Mouse (Mus musculus): ENCODE results near the gene Tril.

Tril gene

GRCm38 (mm10) chr6:53806591-53807023, 14.0 kb downstream of the Tril start:
- in situ Hi-C loops (cut with MboI, MseI), result no loop called here

- in situ Hi-C loops (cut with MboI, MseI), result no loop called here
These were observed 14.6 kb downstream of the Tril start for GRCm38 (mm10) chr6:53806021-53806420.

- in situ Hi-C loops (cut with MboI, MseI), result no loop called here
These were observed 16.5 kb downstream of the Tril start for GRCm38 (mm10) chr6:53804145-53804544.

DNA sequence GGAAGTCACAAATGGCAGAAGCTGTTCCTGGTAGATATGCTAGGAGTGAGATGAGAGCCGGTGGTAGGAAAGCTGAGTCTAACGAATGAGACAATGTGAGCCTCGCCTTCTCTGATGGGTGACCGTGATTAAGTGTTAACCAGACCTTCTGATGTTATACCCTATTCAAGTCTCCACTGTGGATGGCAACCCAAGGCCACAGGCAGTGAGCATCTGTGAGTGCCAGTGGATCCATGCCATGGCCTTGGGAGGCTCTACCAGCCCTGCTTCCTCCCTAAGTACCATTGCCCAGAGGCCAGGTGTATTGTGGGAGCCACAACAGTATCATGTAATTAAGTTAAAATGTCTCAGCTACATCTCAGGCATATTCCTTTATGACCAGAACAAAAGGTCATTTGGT, 17.1 kb downstream of the Tril start:
- in situ Hi-C loops (cut with MboI, MseI), result no loop called here

GRCm38 (mm10) chr6:53801893-53802286, 18.7 kb downstream of the Tril start:
- in situ Hi-C loops (cut with MboI, MseI), result no loop called here

DNA sequence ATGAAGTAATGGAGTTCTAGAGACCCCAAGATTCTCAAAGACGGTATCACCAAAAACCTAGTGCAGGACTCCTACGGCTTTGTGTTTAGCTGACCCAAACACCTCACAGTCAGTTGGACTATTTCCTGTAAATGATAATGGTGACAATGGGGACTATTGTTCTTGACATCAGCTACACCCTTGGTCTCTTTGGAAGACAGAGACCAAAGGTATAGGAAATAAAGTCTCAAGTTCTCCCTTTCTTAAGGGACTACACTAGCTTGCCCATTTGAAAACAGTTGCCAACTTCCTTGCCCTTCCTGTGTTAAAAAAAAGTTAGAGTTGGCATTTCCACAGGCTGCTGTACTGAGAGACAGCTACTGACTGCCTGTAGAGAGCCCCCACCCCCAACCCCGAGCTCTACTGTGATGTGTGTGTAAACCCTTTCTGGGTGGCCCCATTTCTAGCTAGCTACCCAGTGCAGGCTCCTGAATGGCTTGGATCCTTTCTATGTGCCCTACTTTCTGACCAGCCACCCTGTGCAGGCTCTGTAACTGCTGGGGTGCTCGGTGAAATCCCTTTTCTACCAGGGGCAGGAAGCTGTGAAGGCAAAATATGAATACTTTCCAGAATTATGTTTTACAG, 19.2 kb downstream of the Tril start:
- in situ Hi-C loops (cut with MboI, MseI), result no loop called here

DNA sequence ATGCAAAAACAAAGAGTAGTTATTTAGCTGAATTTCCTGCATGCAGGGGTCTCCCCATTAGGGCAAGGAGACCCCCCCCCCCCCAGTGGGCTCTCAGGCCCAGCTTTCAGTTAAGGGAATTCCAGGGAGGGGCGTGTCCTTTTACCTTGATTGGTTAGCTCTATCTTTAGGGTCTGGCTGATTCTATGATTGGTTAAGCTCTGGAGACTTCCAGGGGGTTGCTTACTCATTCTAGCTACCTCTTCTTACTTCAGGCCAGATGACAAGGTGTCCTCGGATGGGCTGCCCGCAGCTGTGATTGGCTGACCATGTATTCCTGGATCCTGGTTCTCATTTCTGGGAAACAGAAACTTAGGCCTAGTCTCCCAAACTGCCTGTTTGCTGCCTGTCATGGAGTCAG, 21.8 kb downstream of the Tril start:
- in situ Hi-C loops (cut with MboI, MseI), result loop anchor here in 1 of 2 experiments (25.0 kb wide), 1 partner anchor 163 kb away; no protein-coding TSS in a partner anchor

GRCm38 (mm10) chr6:53796835-53797234, 23.8 kb downstream of the Tril start:
- in situ Hi-C loops (cut with MboI, MseI), result loop anchor here in 1 of 2 experiments (25.0 kb wide), 1 partner anchor 165 kb away; no protein-coding TSS in a partner anchor

- in situ Hi-C loops (cut with MboI, MseI), result loop anchor here in 1 of 2 experiments (25.0 kb wide), 1 partner anchor 167 kb away; no protein-coding TSS in a partner anchor
These were observed 24.8 kb downstream of the Tril start for GRCm38 (mm10) chr6:53795788-53796187.

DNA sequence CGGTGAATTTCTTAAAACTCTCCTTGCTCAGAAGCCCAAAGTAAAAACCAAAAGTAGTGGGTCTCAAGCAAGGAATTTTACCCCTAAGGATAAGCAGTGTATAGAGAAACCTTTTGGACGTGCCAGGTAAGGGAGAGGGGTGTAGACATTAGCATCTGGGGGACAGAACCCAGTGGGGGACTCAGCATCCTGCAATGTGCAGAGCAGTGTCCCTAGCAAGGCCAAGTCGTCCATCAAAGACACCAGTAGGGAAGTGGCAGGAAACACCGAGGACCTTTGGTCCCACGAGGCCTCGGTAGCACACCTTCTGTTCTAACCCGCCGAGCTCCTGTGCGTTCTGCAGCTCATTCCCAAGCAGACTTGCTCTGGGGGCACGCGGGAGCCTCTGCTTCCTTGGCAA, 25.6 kb downstream of the Tril start:
- in situ Hi-C loops (cut with MboI, MseI), result loop anchor here in 1 of 2 experiments (25.0 kb wide), 1 partner anchor 167 kb away; no protein-coding TSS in a partner anchor

- in situ Hi-C loops (cut with MboI, MseI), result loop anchor here in 1 of 2 experiments (25.0 kb wide), 1 partner anchor 168 kb away; no protein-coding TSS in a partner anchor
These were observed 26.2 kb downstream of the Tril start for GRCm38 (mm10) chr6:53794323-53794971.

- in situ Hi-C loops (cut with MboI, MseI), result loop anchor here (10.0 to 25.0 kb wide), 2 partner anchors 179 to 252 kb away; partner anchors contain the start of gene Chn2 (in 1 of the 2)
These were observed 37.6 kb downstream of the Tril start for GRCm38 (mm10) chr6:53782880-53783539.

- in situ Hi-C loops (cut with MboI, MseI), result loop anchor here (10.0 to 25.0 kb wide), 2 partner anchors 180 to 253 kb away; partner anchors contain the start of gene Chn2 (in 1 of the 2)
These were observed 38.4 kb downstream of the Tril start for GRCm38 (mm10) chr6:53782273-53782672.

- in situ Hi-C loops (cut with MboI, MseI), result loop anchor here (10.0 to 25.0 kb wide), 2 partner anchors 181 to 254 kb away; partner anchors contain the start of gene Chn2 (in 1 of the 2)
These were observed 39.5 kb downstream of the Tril start for GRCm38 (mm10) chr6:53781171-53781570.

GRCm38 (mm10) chr6:53780008-53780407, 40.6 kb downstream of the Tril start:
- in situ Hi-C loops (cut with MboI, MseI), result loop anchor here (10.0 to 25.0 kb wide), 2 partner anchors 182 to 255 kb away; partner anchors contain the start of gene Chn2 (in 1 of the 2)

GRCm38 (mm10) chr6:53779526-53779925, 41.1 kb downstream of the Tril start:
- in situ Hi-C loops (cut with MboI, MseI), result loop anchor here in 1 of 2 experiments (5.0 to 25.0 kb wide), 2 partner anchors 183 to 448 kb away; no protein-coding TSS in a partner anchor

GRCm38 (mm10) chr6:53778424-53778955, 42.1 kb downstream of the Tril start:
- in situ Hi-C loops (cut with MboI, MseI), result loop anchor here in 1 of 2 experiments (5.0 to 25.0 kb wide), 2 partner anchors 184 to 449 kb away; no protein-coding TSS in a partner anchor

DNA sequence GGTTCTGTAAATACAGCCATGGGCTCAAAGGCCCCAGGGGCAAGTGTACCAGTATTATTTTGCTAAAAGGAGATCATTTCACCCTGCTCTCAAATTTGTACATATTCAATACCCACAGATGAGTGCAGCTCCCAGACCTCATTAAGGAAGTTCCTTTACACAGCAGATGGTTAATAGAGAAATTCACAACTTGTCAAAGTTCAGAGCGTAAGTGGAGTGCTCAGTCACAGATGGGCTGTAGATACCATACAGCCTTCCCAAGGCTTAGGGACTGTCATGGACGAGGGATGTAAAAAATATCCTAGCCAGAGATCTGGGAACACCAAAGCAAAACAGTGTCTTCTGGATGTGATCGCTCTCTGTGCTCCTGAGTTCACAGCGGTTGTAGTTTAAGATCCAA, 52.4 kb downstream of the Tril start:
- in situ Hi-C loops (cut with MboI, MseI), result no loop called here

- in situ Hi-C loops (cut with MboI, MseI), result no loop called here
These were observed 54.3 kb downstream of the Tril start for GRCm38 (mm10) chr6:53766243-53766915.

GRCm38 (mm10) chr6:53765731-53766130, 54.9 kb downstream of the Tril start:
- in situ Hi-C loops (cut with MboI, MseI), result no loop called here
